Mouse (Mus musculus): Measurements from ENCODE around the gene Slc24a4.

- TF ChIP-seq CTCF (IDR thresholded peaks at IDR 0.05; ENCODE audit: low read depth, low read length), result no peak
- no peak for TF ChIP-seq POLR2A (IDR thresholded peaks at IDR 0.05; ENCODE audit: extremely low read depth, insufficient read depth, low read length)
Observed at GRCm38 (mm10) chr12:102261933-102262396, 133.4 kb downstream of the Slc24a4 start.
